Mouse (Mus musculus) spleen, postnatal 36 days (tissue): ENCODE results near the gene Rhox11.
A peak's percentile ranks its signal among the peaks of the same experiment; 100 is the strongest.
"Not testable (repeated sequence)": the region's sequence is repeated elsewhere in the genome, so short reads cannot be mapped to it uniquely, and the experiment has no call there.

Experiments used
- DNase-seq, 2 experiments: peaks; one replicate each; pipeline ENCODE4 v3.0.0; 2022; ENCODE audit warnings: low spot score in 2 of 2, mixed read lengths in 1 of 2

Rhox11 gene

DNA sequence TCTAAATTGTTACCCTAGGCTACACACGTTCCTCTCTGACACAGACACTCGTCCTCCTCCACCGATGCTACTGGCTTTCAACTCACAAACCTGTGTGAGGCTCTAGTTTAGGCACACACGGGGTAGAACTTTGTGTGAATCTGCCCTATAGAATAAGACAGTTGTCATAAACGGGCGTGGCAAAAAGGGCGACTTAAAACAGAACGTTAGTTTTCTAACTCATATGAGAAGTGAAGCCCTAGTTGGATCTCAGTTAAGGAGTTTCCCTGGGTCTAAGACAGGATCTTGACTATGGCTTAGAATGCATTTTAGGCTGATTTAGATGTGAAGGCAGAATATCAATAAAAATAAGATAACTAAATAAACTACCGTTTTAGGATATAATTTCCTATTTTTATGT, at the start of gene Rhox11:
TSS of gene Rhox11 (minus strand) at position 101 of the 400 bp plus-strand sequence.
- DNase-seq: no peak

DNA sequence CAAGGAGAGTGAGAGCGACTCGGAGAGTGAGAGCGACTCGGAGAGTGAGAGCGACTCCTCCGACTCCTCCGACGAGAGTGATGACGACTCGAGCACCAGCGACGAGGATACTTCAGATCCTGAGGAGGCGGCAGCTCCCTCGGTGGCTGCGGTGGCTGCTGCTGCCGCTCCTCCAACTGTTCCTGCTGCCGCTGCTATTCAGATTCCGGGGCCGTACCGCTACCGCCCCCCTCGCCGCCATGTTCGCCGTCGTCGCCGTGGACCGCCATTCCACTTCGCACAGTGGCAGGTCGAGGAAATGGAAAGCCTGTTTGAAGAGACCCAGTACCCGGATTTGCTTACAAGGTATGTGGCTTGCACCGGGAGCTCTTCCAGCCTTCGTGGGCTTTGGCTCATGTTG, 36.5 kb upstream of the Rhox11 start:
- no peak for DNase-seq

- no peak for DNase-seq
Measured at GRCm38 (mm10) chrX:38120982-38121381, 36.0 kb upstream of the Rhox11 start, which contains the start of gene Rhox13. Gene Rhox13 (plus strand): TSS chrX:38121219.

DNA sequence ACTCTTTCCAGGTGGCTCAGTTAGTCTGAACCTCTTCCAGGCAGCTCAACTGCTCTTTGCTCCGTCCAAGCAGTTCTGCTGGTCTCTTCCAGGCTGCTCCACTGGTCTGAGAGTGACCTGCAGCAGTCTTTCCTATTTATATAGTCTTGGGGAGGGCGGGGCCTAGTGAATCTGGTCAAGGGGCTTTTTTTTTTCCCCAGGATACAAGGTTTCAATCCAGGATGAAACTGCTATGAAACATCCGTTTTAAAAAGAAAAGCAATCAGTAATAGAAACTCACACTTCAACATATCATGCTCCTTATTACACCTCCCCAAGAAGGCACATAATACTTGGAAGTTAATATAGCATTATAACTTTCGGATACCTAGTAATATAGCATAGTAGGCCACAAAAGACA, 25.9 kb upstream of the Rhox11 start, which contains the start of gene Rhox12:
TSS of gene Rhox12 (minus strand) at position 101 of the 400 bp plus-strand sequence.
- no peak for DNase-seq

DNA sequence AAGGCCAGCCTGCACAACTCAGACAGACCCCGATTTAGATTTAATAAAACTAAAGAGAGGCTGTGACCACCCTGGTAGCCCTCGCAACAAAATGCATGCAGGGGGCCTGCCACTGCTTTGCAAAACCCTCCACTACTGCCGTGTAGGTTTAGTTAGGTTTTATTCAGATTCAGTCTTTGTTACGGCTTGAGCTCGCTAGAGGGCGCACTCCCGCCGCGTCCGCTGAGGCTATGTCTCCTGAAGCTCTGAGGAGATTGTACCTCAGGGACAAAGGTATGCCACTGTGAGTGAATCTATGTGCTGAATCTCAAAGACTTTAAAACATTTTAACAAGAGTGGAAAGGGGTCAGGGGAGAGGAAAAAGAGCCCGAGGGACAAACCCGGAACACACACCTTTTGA, 715 bp downstream of the Rhox11 start:
- peak in 1 of 2 experiments; percentile 0 for DNase-seq

DNA sequence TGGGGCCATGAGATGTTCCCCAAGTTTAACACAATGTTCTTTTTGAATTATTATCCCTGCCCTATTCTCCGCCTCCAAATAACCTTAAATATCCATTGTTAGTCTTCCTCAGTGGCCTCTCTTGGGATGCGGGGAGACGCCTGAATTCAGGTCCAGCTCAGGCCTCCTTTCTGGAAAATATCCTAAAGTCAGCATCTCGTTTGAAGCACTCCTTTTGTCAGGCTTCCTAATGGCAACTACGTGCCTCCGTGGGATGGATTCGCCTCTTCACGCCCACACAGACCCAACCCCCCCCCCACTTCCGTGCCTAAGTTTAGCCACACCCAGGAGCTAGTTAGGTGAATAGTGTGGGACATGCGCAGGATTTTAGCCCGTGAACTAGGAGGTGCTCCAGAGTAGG, 18.8 kb downstream of the Rhox11 start, which contains the start of gene Rhox10:
TSS of gene Rhox10 (plus strand) at position 301 of the 400 bp plus-strand sequence.
- no peak for DNase-seq

GRCm38 (mm10) chrX:38061544-38061943, 23.4 kb downstream of the Rhox11 start:
- no peak for DNase-seq

GRCm38 (mm10) chrX:38043014-38043413, 41.9 kb downstream of the Rhox11 start, which contains the start of gene Btg1-ps2:
Gene Btg1-ps2 (minus strand): TSS chrX:38043114.
- DNase-seq: not testable (repeated sequence)

DNA sequence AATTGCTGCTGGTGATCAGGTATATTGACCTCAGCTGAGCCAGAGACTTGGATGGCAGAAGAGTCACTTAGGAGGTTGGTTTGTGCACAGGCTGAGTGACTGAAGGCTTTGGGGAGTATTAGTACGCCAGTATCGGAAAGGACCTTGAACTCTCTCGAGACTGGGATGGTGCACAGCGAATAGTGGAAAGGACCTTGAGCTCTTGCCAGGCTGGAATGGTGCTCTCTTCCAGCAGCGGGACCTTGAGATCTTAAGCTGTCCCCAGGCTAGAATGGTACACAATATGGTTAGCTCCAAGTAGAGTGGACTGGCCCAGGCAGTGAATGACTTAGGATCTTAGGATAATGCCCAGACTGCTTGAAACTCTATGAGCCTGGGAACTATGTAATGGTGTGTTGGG, 45.3 kb downstream of the Rhox11 start:
- no peak for DNase-seq

DNA sequence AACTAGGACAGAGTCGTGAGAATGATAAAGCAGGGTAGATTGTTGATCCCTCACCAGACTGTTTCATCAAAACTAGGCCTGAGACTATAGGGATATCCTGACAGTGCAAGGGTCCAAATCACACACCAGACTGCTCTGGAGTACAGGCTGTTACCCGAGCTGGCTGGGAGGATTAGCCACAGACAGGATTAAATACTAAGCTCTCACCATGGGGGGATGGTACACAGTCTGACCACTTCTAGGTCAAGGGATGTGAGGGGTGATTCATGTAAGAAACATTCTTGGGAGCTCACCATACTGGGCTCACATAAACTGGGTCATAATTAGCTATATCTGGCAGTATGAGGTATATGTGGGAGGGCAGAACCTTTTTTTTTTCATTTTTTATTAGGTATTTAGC, 51.1 kb downstream of the Rhox11 start:
- DNase-seq: no peak
